Mouse (Mus musculus): Measurements from ENCODE around the gene Npm3.

Gene Npm3

GRCm38 (mm10) chr19:45749243-45750043 is at the start of gene Npm3:
Gene Npm3, minus strand, starts transcription at chr19:45749591.
- peak; percentile 86 for DNase-seq (ENCODE audit: low read depth, low spot score)

- DNase-seq (ENCODE audit: low read depth, low spot score): peak; percentile 67
These were observed 47.5 kb upstream of the Npm3 start for GRCm38 (mm10) chr19:45796879-45797278.

GRCm38 (mm10) chr19:45796061-45796556 is 46.7 kb upstream of the Npm3 start:
- peak; percentile 93 for DNase-seq (ENCODE audit: low read depth, low spot score)

- peak; percentile 46 for DNase-seq (ENCODE audit: low read depth, low spot score)
These were observed 46.1 kb upstream of the Npm3 start for GRCm38 (mm10) chr19:45795406-45795944.

GRCm38 (mm10) chr19:45794718-45795117 is 45.3 kb upstream of the Npm3 start:
- no peak for DNase-seq (ENCODE audit: low read depth, low spot score)

GRCm38 (mm10) chr19:45792404-45792803 is 43.0 kb upstream of the Npm3 start:
- DNase-seq (ENCODE audit: low read depth, low spot score): no peak

GRCm38 (mm10) chr19:45789888-45790874 is 40.8 kb upstream of the Npm3 start:
- DNase-seq (ENCODE audit: low read depth, low spot score): peak; percentile 89

- DNase-seq (ENCODE audit: low read depth, low spot score): no peak
These were observed 40.0 kb upstream of the Npm3 start for GRCm38 (mm10) chr19:45789365-45789764.

- no peak for DNase-seq (ENCODE audit: low read depth, low spot score)
These were observed 38.9 kb upstream of the Npm3 start for GRCm38 (mm10) chr19:45788337-45788736.

- no peak for DNase-seq (ENCODE audit: low read depth, low spot score)
These were observed 38.1 kb upstream of the Npm3 start for GRCm38 (mm10) chr19:45787450-45787849.

- no peak for DNase-seq (ENCODE audit: low read depth, low spot score)
These were observed 36.1 kb upstream of the Npm3 start for GRCm38 (mm10) chr19:45785470-45785869.

- DNase-seq (ENCODE audit: low read depth, low spot score): peak; percentile 28
These were observed 34.7 kb upstream of the Npm3 start for GRCm38 (mm10) chr19:45783933-45784576.

GRCm38 (mm10) chr19:45783181-45783932 is 34.0 kb upstream of the Npm3 start, which contains the start of gene Mgea5:
Gene Mgea5, minus strand, starts transcription at chr19:45783837.
- peak; percentile 99 for DNase-seq (ENCODE audit: low read depth, low spot score)

- DNase-seq (ENCODE audit: low read depth, low spot score): peak; percentile 78
These were observed 33.1 kb upstream of the Npm3 start for GRCm38 (mm10) chr19:45782315-45783001.

- DNase-seq (ENCODE audit: low read depth, low spot score): no peak
These were observed 32.3 kb upstream of the Npm3 start for GRCm38 (mm10) chr19:45781676-45782075.

- no peak for DNase-seq (ENCODE audit: low read depth, low spot score)
These were observed 31.0 kb upstream of the Npm3 start for GRCm38 (mm10) chr19:45780350-45780915.

- no peak for DNase-seq (ENCODE audit: low read depth, low spot score)
These were observed 26.1 kb upstream of the Npm3 start for GRCm38 (mm10) chr19:45775486-45775885.

- DNase-seq (ENCODE audit: low read depth, low spot score): no peak
These were observed 22.1 kb upstream of the Npm3 start for GRCm38 (mm10) chr19:45771501-45771900.

- DNase-seq (ENCODE audit: low read depth, low spot score): no peak
These were observed 11.4 kb upstream of the Npm3 start for GRCm38 (mm10) chr19:45760810-45761209.

GRCm38 (mm10) chr19:45758671-45759070 is 9.3 kb upstream of the Npm3 start:
- no peak for DNase-seq (ENCODE audit: low read depth, low spot score)
